Mouse (Mus musculus) lung, adult 2 months (tissue): ENCODE data around the gene Rasl11a. TPM values are rescaled to one million over a fixed set of nuclear protein-coding genes. Genes with fewer than 3 reads are reported as not detected.

Source experiments
- DNase-seq: peaks from one replicate; pipeline ENCODE4 v3.0.0; 2022
- H3K4me1 ChIP-seq: fragments of 200-500 bp; 2 replicates; pipeline ENCODE4 v1.6.1; 2011; ENCODE audit warnings: low read length; ENCODE audit not compliant: control insufficient read depth, insufficient read depth
- H3K4me3 ChIP-seq: fragments of 200-500 bp; replicated peaks from 2 replicates; pipeline ENCODE3; 2011; ENCODE audit warnings: low read depth, mild to moderate bottlenecking, control low read depth, low read length; ENCODE audit errors: extremely low read depth
- CTCF ChIP-seq: fragments of 200-500 bp; IDR thresholded peaks from 2 replicates; pipeline ENCODE4 v1.5.1; 2011; ENCODE audit warnings: mild to moderate bottlenecking, low read length, control low read depth; ENCODE audit not compliant: insufficient read depth
- POLR2A ChIP-seq: fragments of 200-500 bp; IDR thresholded peaks from 2 replicates; pipeline ENCODE4 v1.6.1; 2011; ENCODE audit warnings: low read depth, mild to moderate bottlenecking, control low read depth, low read length, borderline replicate concordance; ENCODE audit errors: extremely low read depth
- WGBS: fragments of 180-500 bp; shearing (Covaris S2); methylation state at CpG from one replicate; pipeline ENCODE4 v1.1.7; 2018; 5-methylcytosine and 5-hydroxymethylcytosine counted together
- polyA plus RNA-seq: library from polyadenylated mRNA; depleted of rRNA; stranded (reverse); fragments of >200 nt; gene quantifications from 2 replicates; pipeline ENCODE4 v1.2.3, GENCODE M21; 2012; rRNA removed

Gene Rasl11a
- polyA plus RNA-seq = 20.5 and 26.7 TPM in 2 replicates

GRCm38 (mm10) chr5:146844945-146845365 is at the start of gene Rasl11a:
Rasl11a (plus strand) TSS chr5:146845071.
- WGBS = 2% methylated on average over 40 of the region's 40 CpGs
- Histone ChIP-seq H3K4me1 (peaks cover 5% of the 10 kb centered on the region; the same call in 1 of the 2 replicates), H3K4me3 (peak within 1 kb of the TSS; percentile 69)
- TF ChIP-seq POLR2A (peak; percentile 90; the same call in 1 of the 2 replicates), CTCF (no peak)
- peak; percentile 89 for DNase-seq

- no peak overlapping the region for H3K4me3 ChIP-seq
- no peak for TF ChIP-seq POLR2A
- no peak for TF ChIP-seq CTCF
- peaks cover 18% of the 10 kb centered on the region for H3K4me1 ChIP-seq
- DNase-seq = no peak
- 82% methylated on average over 13 of the region's 13 CpGs for WGBS
These were observed 49.1 kb upstream of the Rasl11a start for GRCm38 (mm10) chr5:146795728-146796127.

GRCm38 (mm10) chr5:146798031-146798430 is 46.8 kb upstream of the Rasl11a start:
- H3K4me3 ChIP-seq = no peak overlapping the region
- no peak for TF ChIP-seq CTCF
- no peak for TF ChIP-seq POLR2A
- WGBS = 43% methylated on average over 9 of the region's 9 CpGs
- peaks cover 5% of the 10 kb centered on the region for H3K4me1 ChIP-seq
- no peak for DNase-seq

- DNase-seq = no peak
- H3K4me3 ChIP-seq = no peak overlapping the region
- 69% methylated on average over 8 of the region's 8 CpGs for WGBS
- TF ChIP-seq CTCF = no peak
- TF ChIP-seq POLR2A = no peak
- H3K4me1 ChIP-seq = no peaks in the 10 kb centered on the region
These were observed 38.9 kb upstream of the Rasl11a start for GRCm38 (mm10) chr5:146806004-146806430.

- Histone ChIP-seq H3K4me1 (no peaks in the 10 kb centered on the region), H3K4me3 (no peak overlapping the region)
- WGBS = 64% methylated on average over 5 of the region's 5 CpGs
- no peak for DNase-seq
- TF ChIP-seq POLR2A (no peak), CTCF (no peak)
These were observed 34.9 kb upstream of the Rasl11a start for GRCm38 (mm10) chr5:146809951-146810350.

- 86% methylated on average over 5 of the region's 5 CpGs for whole genome bisulfite sequencing
- no peak for DNase-seq
- no peak for TF ChIP-seq POLR2A
- H3K4me1 ChIP-seq = no peaks in the 10 kb centered on the region
- no peak overlapping the region for H3K4me3 ChIP-seq
These were observed 32.0 kb upstream of the Rasl11a start for GRCm38 (mm10) chr5:146812866-146813265.

GRCm38 (mm10) chr5:146813421-146813820 is 31.4 kb upstream of the Rasl11a start:
- TF ChIP-seq POLR2A (no peak), CTCF (no peak)
- no peak for DNase-seq
- Histone ChIP-seq H3K4me3 (no peak overlapping the region), H3K4me1 (no peaks in the 10 kb centered on the region)
- WGBS = 90% methylated on average over 4 of the region's 4 CpGs

GRCm38 (mm10) chr5:146815394-146815793 is 29.5 kb upstream of the Rasl11a start:
- WGBS = 81% methylated on average over 4 of the region's 4 CpGs
- TF ChIP-seq CTCF (no peak), POLR2A (no peak)
- Histone ChIP-seq H3K4me1 (no peaks in the 10 kb centered on the region), H3K4me3 (no peak overlapping the region)
- no peak for DNase-seq

- TF ChIP-seq CTCF (no peak), POLR2A (no peak)
- WGBS = 70% methylated on average over 8 of the region's 8 CpGs
- DNase-seq = no peak
- Histone ChIP-seq H3K4me1 (no peaks in the 10 kb centered on the region), H3K4me3 (no peak overlapping the region)
These were observed 27.3 kb upstream of the Rasl11a start for GRCm38 (mm10) chr5:146817583-146817982.

GRCm38 (mm10) chr5:146818906-146819623 is 25.8 kb upstream of the Rasl11a start:
- 72% methylated on average over 8 of the region's 8 CpGs for WGBS
- no peak overlapping the region for H3K4me3 ChIP-seq
- TF ChIP-seq CTCF (no peak), POLR2A (no peak)
- H3K4me1 ChIP-seq = no peaks in the 10 kb centered on the region
- DNase-seq = no peak
